Mouse (Mus musculus) kidney, postnatal 10 days (tissue): Measurements from ENCODE around the gene Ehmt2.
A peak's percentile ranks its signal among the peaks of the same experiment; 100 is the strongest.
"Not testable (repeated sequence)": the region's sequence is repeated elsewhere in the genome, so short reads cannot be mapped to it uniquely, and the experiment has no call there.

Experiments
- DNase-seq: peaks from one replicate; pipeline ENCODE4 v3.0.0; 2021; ENCODE audit warnings: mixed read lengths

Ehmt2 gene

DNA sequence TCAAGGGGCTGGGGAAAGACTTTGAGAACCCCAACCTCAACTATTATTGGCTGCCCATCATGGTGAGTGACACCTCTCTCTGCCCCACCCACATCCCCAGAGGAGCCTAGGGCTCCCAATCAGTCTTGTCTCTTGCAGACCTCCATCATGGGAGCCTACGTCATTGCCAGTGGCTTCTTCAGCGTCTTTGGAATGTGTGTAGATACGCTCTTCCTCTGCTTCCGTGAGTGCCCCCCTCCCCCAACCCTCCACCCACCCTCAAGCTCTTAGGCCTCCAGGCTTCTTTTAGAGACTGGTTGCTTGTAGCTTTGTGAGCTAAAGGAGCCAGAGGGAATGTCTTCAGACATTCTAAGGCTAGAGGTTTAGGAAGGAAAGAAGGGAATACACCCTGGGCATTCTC, 30.6 kb downstream of the Ehmt2 start:
- no peak for DNase-seq

GRCm38 (mm10) chr17:34931061-34931734, 32.9 kb downstream of the Ehmt2 start, which contains the start of gene Neu1:
Neu1 (plus strand) TSS chr17:34931253.
- DNase-seq = peak; percentile 99

- DNase-seq = peak; percentile 47
Measured at GRCm38 (mm10) chr17:34931735-34932098, 33.4 kb downstream of the Ehmt2 start.

DNA sequence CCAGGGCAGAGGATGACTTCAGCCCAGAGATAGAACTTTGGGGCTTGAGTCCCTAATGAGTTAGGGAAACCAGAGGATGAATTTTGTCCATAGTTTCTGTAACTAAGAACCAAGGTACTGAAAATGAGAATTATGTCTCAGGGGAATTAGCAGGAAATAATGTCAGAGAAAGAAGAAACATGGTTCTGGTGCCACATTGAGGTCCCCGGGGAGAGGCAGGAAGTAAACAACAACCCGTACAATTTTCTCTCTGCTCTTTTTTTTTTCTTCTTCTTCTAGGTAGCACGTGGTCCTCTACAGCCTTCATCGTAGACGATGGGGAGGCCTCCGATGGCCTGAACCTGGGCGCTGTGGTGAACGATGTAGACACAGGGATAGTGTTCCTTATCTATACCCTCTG, 34.0 kb downstream of the Ehmt2 start:
- no peak for DNase-seq

DNA sequence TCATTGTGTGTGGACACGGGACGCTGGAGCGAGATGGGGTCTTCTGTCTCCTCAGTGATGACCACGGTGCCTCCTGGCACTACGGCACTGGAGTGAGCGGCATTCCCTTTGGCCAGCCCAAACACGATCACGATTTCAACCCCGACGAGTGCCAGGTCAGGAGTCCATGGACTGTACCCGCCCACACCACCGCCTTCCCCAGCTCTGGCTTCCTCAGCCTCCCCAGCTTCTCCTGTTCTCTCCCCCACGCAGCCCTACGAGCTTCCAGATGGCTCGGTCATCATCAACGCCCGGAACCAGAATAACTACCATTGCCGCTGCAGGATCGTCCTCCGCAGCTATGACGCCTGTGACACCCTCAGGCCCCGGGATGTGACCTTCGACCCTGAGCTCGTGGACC, 35.8 kb downstream of the Ehmt2 start:
- DNase-seq = peak; percentile 63

DNA sequence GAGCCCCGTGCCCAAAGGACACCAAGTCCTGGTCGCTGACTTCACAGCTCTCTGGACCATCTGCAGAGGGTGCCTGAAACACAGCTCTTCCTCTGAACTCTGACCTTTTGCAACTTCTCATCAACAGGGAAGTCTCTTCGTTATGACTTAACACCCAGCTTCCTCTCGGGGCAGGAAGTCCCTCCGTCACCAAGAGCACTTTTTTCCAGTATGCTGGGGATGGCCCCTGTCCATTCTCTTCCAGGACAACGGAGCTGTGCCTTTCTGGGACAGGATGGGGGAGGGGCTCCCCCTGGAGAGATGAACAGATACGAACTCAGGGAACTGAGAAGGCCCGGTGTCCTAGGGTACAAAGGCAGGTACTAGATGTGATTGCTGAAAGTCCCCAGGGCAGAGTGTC, 36.6 kb downstream of the Ehmt2 start:
- DNase-seq = peak; percentile 55

DNA sequence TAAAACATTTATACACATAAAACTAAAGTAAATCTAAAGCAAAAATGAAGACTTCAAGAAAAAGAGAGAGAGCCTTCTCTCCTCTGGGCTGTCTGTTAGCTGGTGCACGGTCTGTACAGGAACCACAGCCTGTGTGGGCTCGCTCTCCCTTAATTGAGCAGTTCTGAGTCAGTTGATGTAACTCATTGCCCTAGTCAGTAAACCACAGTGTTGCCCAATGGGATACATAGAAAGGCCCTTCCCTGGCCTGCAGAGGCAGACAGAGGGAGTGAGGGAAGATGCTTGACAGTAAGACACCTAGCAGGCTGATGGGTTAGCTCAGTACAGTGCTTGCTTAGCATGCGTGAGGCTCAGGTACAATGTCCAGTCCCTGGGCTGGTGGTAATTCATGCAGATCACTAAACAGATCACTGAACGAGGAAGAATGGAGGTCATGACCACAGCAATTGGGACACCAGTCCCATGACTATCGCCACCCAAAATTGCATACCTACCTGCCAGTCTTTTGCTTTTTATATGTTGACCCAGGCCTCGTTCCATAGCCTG, 39.8 kb downstream of the Ehmt2 start:
- no peak for DNase-seq

DNA sequence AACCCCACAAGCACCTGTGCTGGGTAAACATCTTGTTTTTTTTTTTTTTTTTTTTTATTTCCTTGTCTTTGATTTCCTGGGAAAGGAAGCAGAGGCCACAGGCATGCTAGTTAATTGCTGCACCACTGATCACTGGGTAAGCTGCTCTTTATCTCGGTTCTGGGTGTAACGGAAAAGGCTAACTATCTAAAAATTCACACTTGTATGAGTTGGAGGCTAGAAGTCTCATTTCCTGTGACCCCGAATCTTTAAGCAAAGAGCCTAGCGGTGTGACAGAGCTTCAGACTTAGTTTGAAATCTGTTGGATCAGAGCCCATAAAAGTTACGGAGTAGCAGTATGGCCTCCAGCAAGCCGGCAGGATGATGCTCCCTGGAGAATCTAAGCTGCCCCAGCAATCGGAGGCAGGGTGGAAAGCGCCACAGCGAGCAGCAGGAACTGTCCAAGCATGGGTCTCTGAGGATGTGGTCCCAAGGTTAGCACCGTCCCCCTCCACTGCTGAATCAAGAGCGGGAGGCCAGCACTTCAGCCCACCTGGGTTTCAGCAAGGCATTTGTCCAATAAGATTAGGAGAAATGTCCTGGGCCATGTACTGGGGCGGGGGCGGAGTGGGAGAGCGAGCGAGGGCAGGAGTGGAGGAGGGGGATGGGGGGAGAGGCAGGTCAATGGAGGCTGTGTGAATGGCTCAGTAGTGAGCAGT, 43.2 kb downstream of the Ehmt2 start:
- peak; percentile 47 for DNase-seq

DNA sequence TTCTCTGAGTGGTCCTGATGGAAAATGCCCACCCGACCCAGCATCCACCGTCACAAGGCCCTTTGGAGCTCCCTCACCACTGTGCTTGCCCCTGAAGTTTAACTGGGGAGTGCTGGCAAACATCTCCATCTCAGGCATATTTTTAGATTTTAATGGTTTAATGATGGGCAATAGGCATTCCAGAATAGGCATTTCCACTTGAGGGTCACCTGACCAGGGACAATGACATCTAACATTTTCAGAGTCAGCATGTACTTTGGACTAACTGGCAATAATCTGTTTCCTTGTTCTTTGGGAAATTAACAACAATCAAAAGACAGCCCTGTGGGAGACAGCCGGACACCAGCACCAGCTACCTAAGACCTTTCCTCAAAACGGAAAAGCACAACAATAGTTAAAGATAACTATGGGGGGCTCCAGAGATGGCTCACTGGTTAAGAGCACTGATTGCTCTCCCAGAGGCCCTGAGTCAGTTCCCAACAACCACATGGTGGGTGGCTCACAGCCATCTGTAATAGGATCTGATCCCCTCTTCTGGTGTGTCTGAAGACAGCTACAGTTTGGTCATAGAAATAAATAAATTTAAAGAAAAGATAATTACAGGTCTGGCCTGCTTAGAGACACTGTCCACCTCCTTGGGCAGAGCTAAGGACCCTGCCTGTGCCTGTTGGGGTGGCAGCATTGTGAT, 45.0 kb downstream of the Ehmt2 start:
- DNase-seq = no peak

DNA sequence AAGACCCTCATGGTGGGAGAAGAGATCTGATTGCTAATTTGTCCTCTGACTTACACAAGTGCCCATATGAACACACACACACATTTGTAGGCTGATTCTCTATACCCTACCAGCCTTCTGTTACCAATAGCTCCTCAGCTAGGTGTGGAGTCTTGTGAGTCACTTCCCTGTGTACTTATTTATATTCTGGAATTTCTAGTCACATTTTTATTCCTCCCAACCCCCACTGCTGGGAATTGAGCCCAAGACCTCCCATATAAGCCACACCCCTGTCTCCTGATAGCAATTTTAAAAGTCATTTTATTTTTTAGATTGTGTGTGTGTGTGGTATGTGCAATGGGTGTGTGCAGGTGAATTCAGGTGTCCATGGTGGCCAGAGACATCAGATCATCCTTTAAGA, 46.1 kb downstream of the Ehmt2 start:
- DNase-seq = peak; percentile 42

GRCm38 (mm10) chr17:34946486-34947140, 48.3 kb downstream of the Ehmt2 start:
- DNase-seq = peak; percentile 56

DNA sequence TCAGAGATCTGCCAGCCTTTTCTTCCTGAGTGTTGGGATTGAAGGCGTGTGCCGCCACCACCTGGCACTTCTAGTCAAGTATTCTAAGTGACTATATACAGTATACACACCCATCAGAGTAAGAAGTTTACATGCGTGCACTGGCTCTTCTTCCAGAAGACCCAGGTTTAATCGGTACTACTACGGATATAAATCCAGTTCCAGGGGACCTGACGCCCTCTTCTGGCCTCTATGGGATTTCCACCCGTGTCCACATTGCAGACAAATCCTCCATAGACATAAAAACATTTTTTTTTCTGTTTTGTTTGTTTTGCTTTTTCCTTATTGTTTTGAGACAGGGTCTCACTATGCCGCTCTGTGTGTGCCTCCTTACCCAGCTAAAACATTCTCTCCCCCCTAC, 49.3 kb downstream of the Ehmt2 start:
- DNase-seq = peak; percentile 75

DNA sequence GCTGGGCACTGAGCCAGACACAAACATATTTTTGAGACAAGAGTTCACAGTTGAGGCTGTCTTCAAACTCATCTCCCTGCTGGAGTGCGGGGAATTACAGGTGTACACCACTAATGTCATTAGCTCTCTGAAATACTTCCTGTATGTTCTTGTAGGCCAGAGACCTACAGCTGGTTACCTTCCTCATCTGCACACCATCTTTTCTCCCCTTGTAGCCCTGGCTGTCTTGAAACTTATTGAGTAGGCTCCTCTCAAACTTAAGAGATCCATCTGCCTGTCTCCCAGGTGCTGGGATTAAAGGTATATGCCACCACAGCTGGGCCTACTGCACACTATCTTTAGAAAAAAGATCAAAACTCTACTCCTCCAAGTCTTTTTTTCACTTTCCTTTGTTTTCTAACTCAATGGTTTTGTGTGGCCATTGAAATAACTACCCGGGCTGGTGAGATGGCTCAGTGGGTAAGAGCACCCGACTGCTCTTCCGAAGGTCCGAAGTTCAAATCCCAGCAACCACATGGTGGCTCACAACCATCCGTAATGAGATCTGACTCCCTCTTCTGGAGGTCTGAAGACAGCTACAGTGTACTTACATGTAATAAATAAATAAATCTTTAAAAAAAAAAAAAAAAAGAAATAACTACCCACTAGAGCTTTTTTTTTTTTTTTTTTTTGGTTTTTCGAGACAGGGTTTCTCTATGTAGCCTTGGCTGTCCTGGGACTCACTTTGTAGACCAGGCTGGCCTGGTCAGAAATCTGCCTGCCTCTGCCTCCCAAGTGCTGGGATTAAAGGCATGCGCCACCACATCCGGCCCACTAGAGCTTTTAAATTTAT, 50.7 kb downstream of the Ehmt2 start:
- not testable (repeated sequence) for DNase-seq

DNA sequence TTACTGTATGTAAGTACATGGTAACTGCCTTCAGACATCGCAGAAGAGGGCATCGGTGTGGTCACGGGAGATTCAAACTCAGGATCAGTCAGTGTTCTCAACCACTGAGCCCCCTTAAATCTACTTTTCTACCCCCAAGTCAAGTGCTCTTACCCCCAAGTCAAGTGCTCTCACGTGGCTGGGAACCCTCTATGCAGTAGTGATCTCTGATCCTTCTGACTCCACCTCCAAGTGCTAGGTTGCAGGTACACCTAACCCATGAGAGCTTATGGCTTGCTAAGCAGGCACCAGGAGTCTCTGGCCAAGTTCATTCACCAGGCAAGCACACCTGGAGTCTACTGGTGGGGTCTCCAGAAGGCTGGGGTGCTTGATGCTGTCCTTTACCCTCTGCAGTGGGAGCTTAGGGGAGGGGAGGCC, 51.3 kb downstream of the Ehmt2 start:
- DNase-seq = no peak

DNA sequence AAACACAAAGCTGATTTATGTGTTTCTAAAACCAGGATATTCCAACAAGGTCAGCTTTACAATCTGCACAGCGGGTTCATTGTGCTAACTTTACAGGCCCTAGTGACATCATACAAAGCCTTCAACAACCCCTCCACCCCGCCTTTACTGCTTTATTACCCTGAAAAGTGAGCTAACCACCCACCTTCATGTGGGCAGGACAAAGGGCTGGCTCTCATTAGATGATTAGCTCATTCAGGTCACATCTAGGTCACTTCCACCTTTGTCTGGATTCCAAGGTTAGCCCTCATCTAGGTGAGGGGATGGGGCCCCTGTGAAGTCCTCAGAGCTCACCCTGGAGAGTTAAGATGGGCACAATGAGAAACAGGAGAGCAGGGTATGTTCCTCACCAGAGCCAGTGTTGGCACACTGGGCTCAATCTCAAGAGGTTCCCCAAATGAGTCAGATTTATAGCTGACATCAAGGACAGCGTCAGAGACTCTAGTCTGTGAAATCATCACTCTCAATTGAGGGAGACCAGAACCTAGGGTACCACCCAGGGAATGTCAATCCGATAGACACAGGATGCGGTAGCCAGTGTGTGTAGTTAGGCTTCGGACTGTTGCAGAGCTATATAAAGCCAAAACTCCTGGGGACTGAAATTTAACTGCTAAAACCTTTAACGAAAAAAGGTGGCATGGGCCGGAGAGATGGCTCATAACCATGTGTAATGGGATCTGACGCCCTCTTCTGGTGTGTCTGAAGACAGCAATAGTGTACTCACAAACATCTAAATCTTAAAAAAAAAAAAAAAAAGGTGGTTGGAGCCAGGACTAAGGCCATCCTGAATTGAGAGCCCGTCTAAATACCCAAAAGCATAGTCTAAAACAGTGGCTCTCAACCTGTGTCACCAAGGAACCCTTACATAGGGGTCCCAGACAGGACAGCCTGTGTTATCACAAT, 52.5 kb downstream of the Ehmt2 start:
- DNase-seq = no peak

- no peak for DNase-seq
Measured at GRCm38 (mm10) chr17:34951636-34952377, 53.5 kb downstream of the Ehmt2 start.

- peak; percentile 88 for DNase-seq
Measured at GRCm38 (mm10) chr17:34952378-34953040, 54.2 kb downstream of the Ehmt2 start.

DNA sequence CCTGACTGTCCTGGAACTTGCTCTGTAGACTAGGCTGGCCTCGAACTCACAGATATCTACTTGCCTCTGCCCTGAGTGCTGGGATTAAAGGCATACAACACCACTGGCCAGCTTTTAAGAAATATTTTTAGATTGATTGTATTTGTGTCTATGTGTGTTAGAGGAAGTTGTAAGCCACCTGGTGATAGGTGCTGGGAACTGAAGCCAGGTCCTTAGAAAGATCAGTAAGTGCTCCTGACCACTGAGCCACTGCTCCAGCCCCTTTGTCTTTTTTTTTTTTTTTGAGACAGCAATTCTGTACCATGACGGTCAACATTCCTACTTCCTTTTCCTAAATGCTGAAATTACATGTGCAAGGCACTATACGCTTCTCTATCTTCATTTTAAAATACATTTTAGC, 55.0 kb downstream of the Ehmt2 start:
- DNase-seq = no peak

GRCm38 (mm10) chr17:34953904-34954303, 55.6 kb downstream of the Ehmt2 start:
- DNase-seq = no peak

GRCm38 (mm10) chr17:34954831-34955230, 56.6 kb downstream of the Ehmt2 start:
- DNase-seq = no peak
